Mouse (Mus musculus) MEL (cell line): ENCODE measurements around the gene Rbm47. TPM values are rescaled to one million over a fixed set of nuclear protein-coding genes. Genes with fewer than 3 reads are reported as not detected.
A peak's percentile ranks its signal among the peaks of the same experiment; 100 is the strongest.

Experiments
- DNase-seq: peaks from one replicate; pipeline ENCODE4 v3.0.0; 2011; ENCODE audit warnings: low read depth, low spot score
- H3K27ac ChIP-seq: 2 replicates; pipeline ENCODE4 v1.5.1; 2012; ENCODE audit warnings: low read depth, mild to moderate bottlenecking, control low read depth, low read length, moderate library complexity; ENCODE audit not compliant: control insufficient read depth
- H3K27me3 ChIP-seq, 2 experiments: fragments of 150-350 bp in 1 of 2; sonication (generic) in 1 of 2; 2 replicates each; pipeline ENCODE4 v1.6.1; 2012; ENCODE audit warnings: low read length in 2 of 2, mild to moderate bottlenecking in 2 of 2, improper control_type of control experiment in 1 of 2, moderate library complexity in 1 of 2; ENCODE audit not compliant: insufficient read depth in 2 of 2, control insufficient read depth in 1 of 2
- H3K36me3 ChIP-seq, 2 experiments: 2 replicates each; pipeline ENCODE4 v1.6.1; 2012 to 2014; ENCODE audit warnings: low read length in 2 of 2, improper control_type of control experiment in 1 of 2, inconsistent platforms in 1 of 2, mild to moderate bottlenecking in 1 of 2; ENCODE audit not compliant: insufficient read depth in 2 of 2, control insufficient read depth in 1 of 2
- H3K4me1 ChIP-seq, 2 experiments: fragments of 150-350 bp in 1 of 2; sonication (generic) in 1 of 2; 2 replicates each; pipeline ENCODE4 v1.6.1; 2012; ENCODE audit warnings: low read length in 2 of 2, improper control_type of control experiment in 1 of 2, mild to moderate bottlenecking in 1 of 2; ENCODE audit not compliant: insufficient read depth in 2 of 2, control insufficient read depth in 1 of 2
- H3K4me3 ChIP-seq, 2 experiments: fragments of 150-350 bp in 1 of 2; sonication (generic) in 1 of 2; 2 replicates each; pipeline ENCODE4 v1.5.1; 2012; ENCODE audit warnings: low read depth in 2 of 2, low read length in 2 of 2, mild to moderate bottlenecking in 2 of 2, moderate library complexity in 2 of 2, control low read depth in 1 of 2, improper control_type of control experiment in 1 of 2; ENCODE audit not compliant: control insufficient read depth in 1 of 2, insufficient read depth in 1 of 2
- H3K79me2 ChIP-seq: 2 replicates; pipeline ENCODE4 v1.6.1; 2012; ENCODE audit warnings: mild to moderate bottlenecking, low read length, moderate library complexity; ENCODE audit not compliant: control insufficient read depth, poor library complexity, insufficient read depth
- H3K9ac ChIP-seq: 2 replicates; pipeline ENCODE4 v1.6.1; 2012; ENCODE audit warnings: low read depth, mild to moderate bottlenecking, control low read depth, low read length, moderate library complexity; ENCODE audit not compliant: control insufficient read depth, poor library complexity, severe bottlenecking
- H3K9me3 ChIP-seq: fragments of 150-350 bp; sonication (generic); replicated peaks from 2 replicates; pipeline ENCODE4 v1.6.1; 2012; ENCODE audit warnings: mild to moderate bottlenecking, low read length, improper control_type of control experiment, moderate library complexity; ENCODE audit not compliant: insufficient read depth
- CHD1 ChIP-seq: IDR thresholded peaks from 2 replicates; pipeline ENCODE4 v1.6.1; 2012; ENCODE audit warnings: low read depth, mild to moderate bottlenecking, inconsistent platforms, low read length, improper control_type of control experiment
- ELF1 ChIP-seq: IDR thresholded peaks from 2 replicates; pipeline ENCODE4 v1.6.1; 2014; ENCODE audit warnings: low read depth, mild to moderate bottlenecking, inconsistent platforms, low read length, improper control_type of control experiment, moderate library complexity
- ETS1 ChIP-seq: IDR thresholded peaks from 2 replicates; pipeline ENCODE4 v1.6.1; 2012; ENCODE audit warnings: low read depth, mild to moderate bottlenecking, inconsistent platforms, low read length, improper control_type of control experiment, moderate library complexity
- HCFC1 ChIP-seq: IDR thresholded peaks from 2 replicates; pipeline ENCODE4 v1.6.1; 2012; ENCODE audit warnings: low read depth, mild to moderate bottlenecking, inconsistent platforms, low read length, improper control_type of control experiment, moderate library complexity
- MAFK ChIP-seq: IDR thresholded peaks from 2 replicates; pipeline ENCODE4 v1.6.1; 2011; ENCODE audit warnings: low read depth, mild to moderate bottlenecking, low read length, improper control_type of control experiment, borderline replicate concordance
- MAX ChIP-seq: IDR thresholded peaks from 2 replicates; pipeline ENCODE4 v1.6.1; 2011; ENCODE audit warnings: low read length, improper control_type of control experiment
- MEF2A ChIP-seq: IDR thresholded peaks from 2 replicates; pipeline ENCODE4 v1.6.1; 2014; ENCODE audit warnings: low read depth, mild to moderate bottlenecking, inconsistent platforms, low read length, improper control_type of control experiment; ENCODE audit not compliant: poor library complexity, insufficient replicate concordance, severe bottlenecking; ENCODE audit errors: extremely low read depth
- MXI1 ChIP-seq: IDR thresholded peaks from 2 replicates; pipeline ENCODE4 v1.6.1; 2011; ENCODE audit warnings: mild to moderate bottlenecking, low read depth, low read length, improper control_type of control experiment
- MYC ChIP-seq: IDR thresholded peaks from 2 replicates; pipeline ENCODE4 v1.6.1; 2011; ENCODE audit warnings: low read depth, mild to moderate bottlenecking, low read length, improper control_type of control experiment, moderate library complexity
- NRF1 ChIP-seq: IDR thresholded peaks from 2 replicates; pipeline ENCODE4 v1.6.1; 2014; ENCODE audit warnings: low read depth, mild to moderate bottlenecking, inconsistent platforms, low read length, improper control_type of control experiment, moderate library complexity; ENCODE audit not compliant: poor library complexity, insufficient read depth, severe bottlenecking
- POLR2A ChIP-seq, 2 experiments: IDR thresholded peaks; 2 replicates each; pipeline ENCODE4 v1.6.1; 2011 to 2012; ENCODE audit warnings: low read length in 2 of 2, mild to moderate bottlenecking in 2 of 2, control low read depth in 1 of 2, improper control_type of control experiment in 1 of 2, low read depth in 1 of 2, moderate library complexity in 1 of 2; ENCODE audit not compliant: control insufficient read depth in 1 of 2, insufficient read depth in 1 of 2, poor library complexity in 1 of 2
- POLR2AphosphoS5 ChIP-seq: IDR thresholded peaks from 2 replicates; pipeline ENCODE4 v1.6.1; 2012; ENCODE audit warnings: low read depth, borderline replicate concordance, mild to moderate bottlenecking, inconsistent platforms, low read length, moderate library complexity, mixed read lengths
- RCOR1 ChIP-seq: IDR thresholded peaks from 2 replicates; pipeline ENCODE4 v1.6.1; 2012; ENCODE audit warnings: low read depth, mild to moderate bottlenecking, inconsistent platforms, low read length, improper control_type of control experiment
- TBP ChIP-seq: IDR thresholded peaks from 2 replicates; pipeline ENCODE4 v1.8.0; 2011; ENCODE audit warnings: low read depth, low read length, improper control_type of control experiment
- USF1 ChIP-seq: IDR thresholded peaks from 2 replicates; pipeline ENCODE4 v1.6.1; 2014; ENCODE audit warnings: low read depth, mild to moderate bottlenecking, inconsistent platforms, low read length, improper control_type of control experiment, moderate library complexity
- ZNF384 ChIP-seq: IDR thresholded peaks from 2 replicates; pipeline ENCODE4 v1.6.1; 2012; ENCODE audit warnings: low read depth, mild to moderate bottlenecking, inconsistent platforms, low read length, improper control_type of control experiment
- polyA plus RNA-seq, 2 experiments: library from polyadenylated mRNA; stranded (reverse) in 1 of 2; unstranded in 1 of 2; fragments of >175 nt in 1 of 2; fragments of >200 nt in 1 of 2; gene quantifications; 2 replicates each; pipeline versions ENCODE4 v1.2.1 to v1.2.4; 2012; ENCODE audit warnings: low replicate concordance in 2 of 2, low read depth in 1 of 2; ENCODE audit not compliant: insufficient read length in 2 of 2, insufficient read depth in 1 of 2, missing spikeins in 1 of 2
- total RNA-seq: library from RNA; depleted of rRNA; stranded (reverse); fragments of 300-350 nt; gene quantifications from 2 replicates; pipeline ENCODE4 v1.2.3, GENCODE M21; 2012

Gene Rbm47
- total and polyA plus RNA-seq, 3 experiments, result not detected

GRCm38 (mm10) chr5:66075032-66075488 is 97.9 kb downstream of the Rbm47 start:
- Histone ChIP-seq H3K9ac (peak overlapping the region; percentile 48), H3K27me3 (no peaks in the 10 kb centered on the region), H3K9me3 (no peaks in the 10 kb centered on the region), H3K36me3 (peaks cover 0 to 22% of the 10 kb centered on the region in 2 experiments; a peak in 2 of 4 replicates), H3K27ac (peak overlapping the region; percentile 65), H3K79me2 (no peaks in the 10 kb centered on the region), H3K4me1 (peaks cover 6 to 32% of the 10 kb centered on the region in 2 experiments), H3K4me3 (no peak overlapping the region)
- DNase-seq, result peak; percentile 77
- peak in 1 of 2 experiments; percentile 54; a peak in 2 of 4 replicates for TF ChIP-seq POLR2A (IDR thresholded peaks at IDR 0.05; ENCODE audit: control insufficient read depth in 1 of 2, insufficient read depth in 1 of 2, low read depth in 1 of 2, low read length in 2 of 2, poor library complexity in 1 of 2)
- no peak for TF ChIP-seq POLR2AphosphoS5
- TF ChIP-seq CHD1, result no peak
- peak; percentile 76 for TF ChIP-seq MAX
- peak; percentile 64; the same call in 1 of the 2 replicates for TF ChIP-seq TBP
- peak; percentile 50; the same call in 1 of the 2 replicates for TF ChIP-seq HCFC1
- TF ChIP-seq ETS1, result peak; percentile 34; the same call in 1 of the 2 replicates
- TF ChIP-seq MYC, result peak; percentile 68
- TF ChIP-seq ELF1, result peak; percentile 68

DNA sequence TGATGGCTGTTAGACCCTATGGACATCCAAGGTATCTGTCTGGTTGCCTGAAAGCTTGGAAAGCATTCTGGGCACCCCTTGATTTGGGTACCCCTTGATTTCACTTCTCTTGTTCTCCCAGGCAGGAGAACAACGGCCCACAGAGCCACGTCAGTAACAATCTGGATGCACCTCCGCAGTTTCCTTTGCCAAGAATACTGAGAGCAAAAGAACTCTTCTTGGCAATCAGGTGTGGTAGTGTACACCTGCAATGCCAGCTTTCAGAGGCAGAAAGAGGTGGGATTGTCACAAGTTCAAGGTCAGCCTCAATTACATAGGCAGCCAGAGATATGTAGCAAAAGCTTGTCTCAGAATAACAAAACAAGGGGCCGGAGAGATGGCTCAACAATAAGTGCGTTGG is 98.7 kb downstream of the Rbm47 start:
- no peak for DNase-seq
- Histone ChIP-seq H3K9ac (no peak overlapping the region), H3K36me3 (peaks cover 0 to 23% of the 10 kb centered on the region in 2 experiments; a peak in 2 of 4 replicates), H3K4me3 (no peak overlapping the region), H3K27me3 (no peaks in the 10 kb centered on the region), H3K4me1 (peaks cover 7 to 30% of the 10 kb centered on the region in 2 experiments), H3K9me3 (no peaks in the 10 kb centered on the region), H3K27ac (no peak overlapping the region; the same call in 1 of the 2 replicates), H3K79me2 (no peaks in the 10 kb centered on the region)
- no peak for TF ChIP-seq USF1
- TF ChIP-seq ETS1, result no peak
- no peak for TF ChIP-seq NRF1
- TF ChIP-seq MEF2A, result no peak
- TF ChIP-seq MXI1, result no peak
- no peak for TF ChIP-seq MAFK
- no peak for TF ChIP-seq RCOR1
- TF ChIP-seq ZNF384, result no peak
